Mouse (Mus musculus) heart, postnatal 4 days (tissue): Measurements from ENCODE around the gene Tnfsf4. TPM values are rescaled to one million over a fixed set of nuclear protein-coding genes. Genes with fewer than 3 reads are reported as not detected.

Experiments
- DNase-seq: peaks from one replicate; pipeline ENCODE4 v3.0.0; 2021
- total RNA-seq, 2 experiments: library from RNA; stranded (reverse); gene quantifications; 2 replicates each; pipeline ENCODE4 v1.2.3; 2021

Tnfsf4 gene
- total RNA-seq, 2 experiments from 2014 or later, result 0.14 TPM; not detected in 1

- DNase-seq, result peak; percentile 37
Measured at GRCm38 (mm10) chr1:161463388-161464085, 68.3 kb downstream of the Tnfsf4 start.

Other genes with a start within 250 kb of the Tnfsf4 start
- gene Tex50, start 236.1 kb upstream of the Tnfsf4 start, total RNA-seq, result not detected
- gene Prdx6, start 144.2 kb upstream of the Tnfsf4 start, total RNA-seq, result 100 to 1,000 TPM; 203 to 210 TPM
- gene Tnfsf18, start 99.2 kb downstream of the Tnfsf4 start, total RNA-seq, result not detected